Mouse (Mus musculus): Measurements from ENCODE around the gene Gm26602. TPM values are rescaled to one million over a fixed set of nuclear protein-coding genes. Genes with fewer than 3 reads are reported as not detected.

Gene Gm26602
- total and polyA plus RNA-seq, 2 experiments from 2014 or later: 39.2 TPM; not detected in 1

DNA sequence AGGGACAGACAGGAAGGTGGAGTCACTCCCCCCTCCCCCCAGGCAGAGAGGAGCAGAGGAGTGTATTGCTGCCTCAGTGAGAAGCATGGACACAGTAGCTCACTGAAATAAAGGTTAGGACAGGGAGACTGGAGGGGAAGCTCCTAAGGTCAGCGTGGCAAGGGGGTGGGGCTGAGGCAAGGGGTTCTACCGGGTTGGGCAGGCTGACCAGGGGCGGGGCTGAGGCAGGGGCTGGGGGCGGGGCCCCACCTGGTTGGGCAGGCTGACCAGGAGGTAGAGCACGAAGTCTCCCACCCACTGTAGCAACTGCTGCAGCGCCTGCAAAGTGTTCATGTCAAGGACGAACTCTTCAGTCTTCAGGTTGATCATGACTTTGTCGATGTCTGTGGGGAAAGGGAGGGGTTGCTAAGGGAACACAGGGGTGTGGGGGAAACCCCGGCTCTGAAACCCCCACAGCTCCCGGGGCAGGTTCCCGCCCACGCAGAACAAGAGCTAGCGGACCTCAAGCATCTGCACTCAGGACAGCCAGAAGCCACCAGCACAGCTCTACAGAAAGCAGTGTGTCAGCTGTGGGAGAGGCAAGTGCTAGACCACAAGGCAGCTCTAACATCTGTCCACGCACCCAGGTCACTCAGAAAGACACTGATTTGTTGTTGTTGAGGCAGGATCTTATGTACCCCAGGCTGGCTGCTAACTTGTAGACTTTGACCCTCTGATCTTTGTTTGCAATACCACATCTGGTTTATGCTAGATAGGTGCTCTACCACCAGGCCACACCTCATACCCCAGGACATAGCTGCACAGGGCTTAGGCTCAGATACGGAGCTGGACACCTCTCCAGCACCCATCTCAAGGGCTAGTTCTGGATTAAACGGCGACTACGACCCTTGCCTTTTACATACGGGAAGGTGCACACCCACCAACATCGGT, 13.1 kb upstream of the Gm26602 start:
- H3K4me2 ChIP-seq (ENCODE audit: low read depth): no peak overlapping the region
- no peaks in the 10 kb centered on the region for H3K27me3 ChIP-seq (ENCODE audit: insufficient read depth, low read length)
- ATAC-seq (no peak), DNase-seq (no peak)
- no peak overlapping the region for H3K9ac ChIP-seq
- 54% methylated on average over 20 of the region's 20 CpGs for WGBS
- H3K9me3 ChIP-seq (ENCODE audit: low read length): no peaks in the 10 kb centered on the region
- H3K36me3 ChIP-seq (ENCODE audit: insufficient read depth): peaks cover 53% of the 10 kb centered on the region
- no peaks in the 10 kb centered on the region for H3K4me1 ChIP-seq (ENCODE audit: insufficient read depth)
- H3K27ac ChIP-seq (ENCODE audit: low read depth, low read length): no peak overlapping the region
- TF ChIP-seq CTCF (IDR thresholded peaks at IDR 0.05; ENCODE audit: low read depth): no peak
- H3K4me3 ChIP-seq (ENCODE audit: low read depth, low read length): no peak overlapping the region

DNA sequence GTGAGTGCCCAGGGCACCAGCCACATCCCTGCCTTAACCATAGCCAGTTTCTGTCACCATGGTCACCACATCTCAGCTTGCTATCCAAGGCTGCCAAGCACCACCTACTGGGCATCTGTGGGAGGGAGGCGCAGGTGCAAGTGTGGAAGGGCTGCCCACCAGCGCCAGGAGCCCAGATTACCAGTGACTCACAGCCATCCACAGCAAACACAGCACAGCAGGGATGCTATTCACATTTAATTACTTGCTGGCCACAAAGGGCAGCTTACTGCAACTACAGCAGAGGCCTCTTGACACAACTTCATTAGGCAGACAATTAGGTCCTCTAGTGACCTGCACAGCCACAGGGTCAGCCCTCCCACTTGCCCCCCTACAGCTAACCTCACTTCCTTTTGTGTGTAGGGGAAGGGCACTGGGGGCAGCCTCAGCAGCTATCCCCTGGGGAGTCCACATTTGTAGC, 9.7 kb upstream of the Gm26602 start:
- ATAC-seq: peak; percentile 88
- H3K9ac ChIP-seq: no peak overlapping the region
- peak; percentile 59 for DNase-seq
- peaks cover 61% of the 10 kb centered on the region for H3K36me3 ChIP-seq (ENCODE audit: insufficient read depth)
- 10% methylated on average over 2 of the region's 2 CpGs for WGBS
- H3K4me2 ChIP-seq (ENCODE audit: low read depth): no peak overlapping the region
- no peaks in the 10 kb centered on the region for H3K9me3 ChIP-seq (ENCODE audit: low read length)
- TF ChIP-seq CTCF (IDR thresholded peaks at IDR 0.05; ENCODE audit: low read depth): peak; percentile 61
- peak overlapping the region; percentile 40; the same call in 1 of the 2 replicates for H3K27ac ChIP-seq (ENCODE audit: low read depth, low read length)
- H3K4me1 ChIP-seq (ENCODE audit: insufficient read depth): no peaks in the 10 kb centered on the region
- H3K4me3 ChIP-seq (ENCODE audit: low read depth, low read length): no peak overlapping the region
- H3K27me3 ChIP-seq (ENCODE audit: insufficient read depth, low read length): no peaks in the 10 kb centered on the region

DNA sequence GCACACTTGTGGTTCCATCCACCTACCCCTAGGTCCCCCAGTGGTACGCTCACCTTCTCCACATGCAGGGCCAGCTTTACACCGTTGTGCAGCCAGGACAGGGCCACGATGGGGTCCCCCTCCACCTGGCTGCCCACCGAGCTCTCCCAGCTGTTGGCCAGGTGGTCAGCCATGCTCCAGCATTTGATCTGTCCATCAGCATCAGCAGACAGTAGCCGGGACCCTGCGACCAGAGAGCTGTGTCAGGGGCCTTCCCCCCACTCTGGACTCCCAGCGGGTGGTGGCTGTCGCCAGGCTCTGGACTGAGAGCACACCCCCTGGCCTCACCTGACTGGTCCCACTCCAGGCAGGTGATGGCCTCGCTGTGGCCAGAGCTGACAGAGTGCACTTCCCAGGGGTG, 3.9 kb upstream of the Gm26602 start:
- Histone ChIP-seq H3K9ac (no peak overlapping the region), H3K4me2 (ENCODE audit: low read depth) (no peak overlapping the region), H3K9me3 (ENCODE audit: low read length) (no peaks in the 10 kb centered on the region), H3K36me3 (ENCODE audit: insufficient read depth) (peaks cover 47% of the 10 kb centered on the region), H3K27ac (ENCODE audit: low read depth, low read length) (no peak overlapping the region), H3K4me1 (ENCODE audit: insufficient read depth) (peaks cover 3% of the 10 kb centered on the region; the same call in 1 of the 2 replicates), H3K27me3 (ENCODE audit: insufficient read depth, low read length) (no peaks in the 10 kb centered on the region), H3K4me3 (ENCODE audit: low read depth, low read length) (no peak overlapping the region)
- ATAC-seq: no peak
- WGBS: 89% methylated on average over 9 of the region's 9 CpGs
- DNase-seq: no peak
- no peak for TF ChIP-seq CTCF (IDR thresholded peaks at IDR 0.05; ENCODE audit: low read depth)

DNA sequence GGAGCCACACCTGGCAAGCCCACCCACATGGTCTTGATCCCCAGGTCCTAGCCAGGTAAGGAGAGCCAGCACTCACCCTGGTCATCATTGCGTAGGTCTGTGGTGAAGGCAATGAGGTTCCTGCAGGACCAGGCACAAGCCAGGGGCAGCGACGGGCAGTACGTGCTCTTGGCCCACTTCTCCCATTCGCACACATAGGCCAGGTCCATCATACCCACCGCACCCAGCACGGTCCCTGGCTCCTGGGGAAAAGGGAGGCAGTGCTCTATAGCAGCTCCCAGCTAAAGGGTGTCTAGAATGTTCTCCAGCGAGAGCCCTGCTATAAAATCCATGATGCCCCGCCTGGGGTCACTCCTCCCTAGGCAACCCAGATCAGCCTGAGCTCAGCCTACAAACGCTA, 3.2 kb upstream of the Gm26602 start:
- no peaks in the 10 kb centered on the region for H3K9me3 ChIP-seq (ENCODE audit: low read length)
- no peak overlapping the region for H3K4me2 ChIP-seq (ENCODE audit: low read depth)
- no peak for ATAC-seq
- 92% methylated on average over 10 of the region's 10 CpGs for WGBS
- H3K4me3 ChIP-seq (ENCODE audit: low read depth, low read length): no peak overlapping the region
- no peak overlapping the region for H3K27ac ChIP-seq (ENCODE audit: low read depth, low read length)
- H3K36me3 ChIP-seq (ENCODE audit: insufficient read depth): peaks cover 47% of the 10 kb centered on the region
- peaks cover 3% of the 10 kb centered on the region; the same call in 1 of the 2 replicates for H3K4me1 ChIP-seq (ENCODE audit: insufficient read depth)
- TF ChIP-seq CTCF (IDR thresholded peaks at IDR 0.05; ENCODE audit: low read depth): no peak
- DNase-seq: no peak
- no peaks in the 10 kb centered on the region for H3K27me3 ChIP-seq (ENCODE audit: insufficient read depth, low read length)
- no peak overlapping the region for H3K9ac ChIP-seq

DNA sequence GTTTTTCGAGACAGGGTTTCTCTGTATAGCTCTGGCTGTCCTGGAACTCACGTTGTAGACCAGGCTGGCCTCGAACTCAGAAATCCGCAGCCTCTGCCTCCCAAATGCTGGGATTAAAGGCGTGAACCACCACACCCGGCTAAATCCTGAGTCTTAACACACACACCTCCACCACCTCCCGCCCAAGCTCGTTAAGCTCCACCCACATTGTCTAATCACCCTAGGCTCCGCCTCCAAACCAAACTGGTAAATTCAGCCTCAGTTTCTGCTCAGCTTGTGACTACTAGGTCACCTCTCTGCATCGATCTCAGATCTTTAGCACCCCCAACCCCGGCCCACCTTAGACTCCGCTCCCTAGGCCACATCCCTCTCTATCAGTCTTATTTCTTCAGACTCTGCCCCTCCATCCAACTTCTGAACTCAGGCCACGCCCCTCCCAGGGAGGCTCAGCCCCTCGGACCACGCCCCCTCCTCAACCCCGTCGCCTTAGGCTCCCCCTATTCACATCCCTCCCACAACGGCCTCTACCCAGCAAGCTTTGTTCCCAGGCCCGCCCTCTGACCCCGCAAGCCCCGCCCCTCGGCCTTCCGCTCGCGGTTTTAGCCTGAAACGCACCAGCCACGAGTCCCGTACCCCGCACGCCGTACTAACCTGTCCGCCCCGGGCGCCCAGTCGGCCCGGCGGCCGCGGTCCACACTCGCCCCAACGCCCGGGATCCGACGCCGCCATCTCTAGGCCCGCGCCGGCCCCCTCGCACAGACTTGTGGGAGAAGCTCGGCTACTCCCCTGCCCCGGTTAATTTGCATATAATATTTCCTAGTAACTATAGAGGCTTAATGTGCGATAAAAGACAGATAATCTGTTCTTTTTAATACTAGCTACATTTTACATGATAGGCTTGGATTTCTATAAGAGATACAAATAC, 2.2 kb upstream of the Gm26602 start, which contains the start of gene Med16:
Gene Med16 (minus strand): TSS at position 757 of the 925 bp plus-strand sequence.
- Histone ChIP-seq H3K4me2 (ENCODE audit: low read depth) (peak within 1 kb of the TSS; percentile 45), H3K27ac (ENCODE audit: low read depth, low read length) (peak within 1 kb of the TSS; percentile 97), H3K4me1 (ENCODE audit: insufficient read depth) (peaks cover 3% of the 10 kb centered on the region; the same call in 1 of the 2 replicates), H3K4me3 (ENCODE audit: low read depth, low read length) (peak within 1 kb of the TSS; percentile 69), H3K27me3 (ENCODE audit: insufficient read depth, low read length) (no peaks in the 10 kb centered on the region), H3K9me3 (ENCODE audit: low read length) (no peaks in the 10 kb centered on the region), H3K9ac (peak within 1 kb of the TSS; percentile 94), H3K36me3 (ENCODE audit: insufficient read depth) (peaks cover 41% of the 10 kb centered on the region)
- peak; percentile 95 for DNase-seq
- ATAC-seq: peak; percentile 94
- no peak for TF ChIP-seq CTCF (IDR thresholded peaks at IDR 0.05; ENCODE audit: low read depth)
- WGBS: under 1% methylated on average over 52 of the region's 52 CpGs

DNA sequence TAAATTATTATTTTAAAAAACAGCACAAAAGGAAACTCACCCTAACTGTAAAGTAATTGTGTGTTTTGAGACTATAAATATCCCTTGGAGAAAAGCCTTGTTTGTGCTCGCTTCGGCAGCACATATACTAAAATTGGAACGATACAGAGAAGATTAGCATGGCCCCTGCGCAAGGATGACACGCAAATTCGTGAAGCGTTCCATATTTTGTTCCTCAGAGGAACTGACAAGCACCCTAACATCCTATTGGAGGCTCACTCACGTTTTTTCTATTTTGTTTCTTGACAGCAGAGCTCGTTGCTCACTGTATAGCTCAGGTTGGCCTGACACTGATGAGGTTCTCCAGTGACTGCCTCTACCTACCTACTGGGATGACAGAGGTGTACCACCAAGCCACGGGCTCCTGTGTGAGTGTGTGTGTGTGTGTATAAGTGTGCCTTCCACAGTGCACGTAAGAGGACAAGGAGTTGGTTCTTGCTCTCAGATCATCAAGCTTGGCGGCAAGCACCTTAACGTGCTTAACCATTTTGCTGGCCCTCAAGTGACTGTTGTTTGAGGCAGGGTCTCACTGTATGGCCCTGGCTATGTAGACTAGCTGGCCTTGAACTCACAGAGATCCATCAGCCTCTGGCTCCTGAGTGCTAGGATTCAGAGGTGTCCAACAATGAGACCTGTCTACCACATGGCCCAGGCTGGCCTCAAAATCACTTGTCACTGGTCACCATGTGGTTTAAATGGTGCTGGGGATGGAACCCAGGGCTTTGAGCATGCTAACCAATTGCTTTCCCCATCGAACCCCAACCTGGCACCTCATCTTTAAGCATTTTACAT, 1.3 kb upstream of the Gm26602 start:
- H3K4me3 ChIP-seq (ENCODE audit: low read depth, low read length): peak overlapping the region; percentile 69
- peak overlapping the region; percentile 45 for H3K4me2 ChIP-seq (ENCODE audit: low read depth)
- peak; percentile 83 for DNase-seq
- no peaks in the 10 kb centered on the region for H3K27me3 ChIP-seq (ENCODE audit: insufficient read depth, low read length)
- peaks cover 3% of the 10 kb centered on the region; the same call in 1 of the 2 replicates for H3K4me1 ChIP-seq (ENCODE audit: insufficient read depth)
- H3K9ac ChIP-seq: peak overlapping the region; percentile 94
- whole genome bisulfite sequencing: 17% methylated on average over 14 of the region's 14 CpGs
- TF ChIP-seq CTCF (IDR thresholded peaks at IDR 0.05; ENCODE audit: low read depth): no peak
- H3K9me3 ChIP-seq (ENCODE audit: low read length): no peaks in the 10 kb centered on the region
- peak; percentile 71 for ATAC-seq
- peaks cover 38% of the 10 kb centered on the region for H3K36me3 ChIP-seq (ENCODE audit: insufficient read depth)
- H3K27ac ChIP-seq (ENCODE audit: low read depth, low read length): peak overlapping the region; percentile 97

Measured in forebrain, postnatal 0 days (tissue).